Mouse (Mus musculus) lung, adult 2 months (tissue): Measurements from ENCODE around the gene Cdca3.

Experiments
- CTCF ChIP-seq: fragments of 200-500 bp; IDR thresholded peaks from 2 replicates; pipeline ENCODE4 v1.5.1; 2011; ENCODE audit warnings: mild to moderate bottlenecking, low read length, control low read depth; ENCODE audit not compliant: insufficient read depth
- POLR2A ChIP-seq: fragments of 200-500 bp; IDR thresholded peaks from 2 replicates; pipeline ENCODE4 v1.6.1; 2011; ENCODE audit warnings: low read depth, mild to moderate bottlenecking, control low read depth, low read length, borderline replicate concordance; ENCODE audit errors: extremely low read depth

DNA sequence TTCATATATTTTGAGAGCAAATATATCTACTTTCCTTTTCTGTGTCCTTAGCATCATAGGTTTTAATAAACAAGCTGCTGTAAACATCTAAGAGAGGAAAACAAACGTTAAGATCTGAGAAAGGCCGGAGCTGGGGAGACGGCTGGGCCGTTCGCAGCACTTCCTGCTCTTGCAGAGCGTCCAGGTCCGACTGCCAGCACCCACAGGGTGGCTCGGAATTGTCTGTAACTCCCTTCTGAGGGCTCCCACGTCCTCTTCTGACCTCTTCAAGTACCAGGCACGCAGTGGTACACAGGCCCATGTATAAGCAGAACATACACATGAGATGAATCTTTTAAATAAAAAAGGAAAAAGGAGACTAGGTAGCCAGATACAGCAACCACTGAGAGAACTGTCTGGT, 41.6 kb upstream of the Cdca3 start:
- TF ChIP-seq POLR2A (no peak), CTCF (no peak)
